Mouse (Mus musculus): ENCODE measurements at regions not wholly inside any gene's neighbourhood (a gene's known extent, or its start where the extent isn't known, plus 50 kb on each side); places are given as distances from the start of the nearest gene placed in this dataset.

DNA sequence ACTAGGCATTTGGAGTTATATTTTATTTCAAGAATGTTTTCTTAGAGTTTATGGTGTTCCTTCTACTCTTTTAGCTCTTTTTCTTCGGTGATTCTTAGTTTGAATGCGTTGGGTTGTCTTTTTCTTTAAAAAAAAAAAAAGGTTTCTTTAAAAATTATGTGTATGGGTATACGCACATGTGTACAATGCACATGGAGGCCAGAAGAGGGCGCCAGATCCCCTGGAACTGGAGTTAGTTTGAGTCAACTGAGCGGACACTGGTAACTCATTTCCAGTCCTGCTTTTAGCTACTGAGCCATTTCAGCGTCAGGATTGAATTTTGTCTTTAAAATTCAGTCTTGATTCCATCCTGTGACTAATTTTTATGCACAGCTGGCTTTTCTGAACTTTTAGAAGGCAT, 124.9 kb upstream of the Cdh5 start:
- DNase-seq, result no peak

DNA sequence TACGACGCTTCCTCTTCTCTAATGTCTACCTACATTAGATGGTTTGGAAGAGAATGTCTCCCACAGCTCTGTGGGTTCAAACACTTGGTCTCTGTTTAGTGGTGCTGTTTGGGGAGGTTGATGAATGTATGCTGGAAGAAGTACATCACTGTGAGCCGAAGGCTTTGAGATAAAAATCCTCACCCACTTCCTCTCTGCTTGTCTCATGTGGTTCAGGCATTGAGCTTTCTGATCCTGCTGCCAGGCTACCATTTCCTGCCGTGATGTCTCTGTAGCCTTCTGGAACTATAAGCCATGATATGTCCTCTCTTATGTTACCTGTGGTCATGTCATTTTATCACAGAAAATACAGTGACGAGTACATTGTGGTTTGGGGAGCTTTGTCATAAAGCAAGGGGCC, 122.5 kb upstream of the Cdh5 start:
- no peak for DNase-seq

DNA sequence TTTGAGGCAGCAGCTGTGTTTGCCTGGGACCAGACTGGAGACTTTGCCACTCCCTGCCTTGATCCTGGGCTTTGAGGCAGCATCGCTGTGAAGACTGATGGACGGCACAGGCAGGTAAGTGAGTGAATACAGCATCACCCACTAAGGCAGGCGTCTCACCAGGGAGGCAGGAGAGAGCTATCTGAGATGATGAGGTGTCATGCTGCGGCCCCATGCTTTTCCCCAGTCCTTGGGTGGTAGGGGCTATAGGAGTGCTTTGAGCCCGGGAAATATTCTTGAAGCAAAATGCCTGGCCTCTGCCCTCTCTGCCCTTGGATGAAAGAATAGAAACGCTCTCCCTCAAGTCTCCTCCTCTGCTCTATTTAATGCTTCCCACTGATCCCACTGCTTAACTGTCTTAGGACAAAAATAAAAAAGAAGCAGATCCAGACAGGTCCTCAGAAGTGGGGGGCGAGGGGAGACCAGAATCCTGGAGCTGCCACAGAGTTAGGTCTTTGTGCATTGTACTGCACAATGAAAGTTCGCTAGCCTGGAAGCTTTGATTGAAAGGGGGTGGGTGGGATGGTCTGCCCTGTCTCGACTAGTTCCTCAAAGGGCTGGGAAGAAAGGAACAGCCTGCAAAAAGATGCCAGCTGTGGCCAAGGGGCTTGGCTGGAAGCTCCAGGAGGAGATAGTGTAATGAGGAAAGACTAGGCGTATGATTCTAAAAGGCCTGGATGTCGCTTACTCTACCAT, 117.4 kb upstream of the Cdh5 start:
- DNase-seq, result no peak

DNA sequence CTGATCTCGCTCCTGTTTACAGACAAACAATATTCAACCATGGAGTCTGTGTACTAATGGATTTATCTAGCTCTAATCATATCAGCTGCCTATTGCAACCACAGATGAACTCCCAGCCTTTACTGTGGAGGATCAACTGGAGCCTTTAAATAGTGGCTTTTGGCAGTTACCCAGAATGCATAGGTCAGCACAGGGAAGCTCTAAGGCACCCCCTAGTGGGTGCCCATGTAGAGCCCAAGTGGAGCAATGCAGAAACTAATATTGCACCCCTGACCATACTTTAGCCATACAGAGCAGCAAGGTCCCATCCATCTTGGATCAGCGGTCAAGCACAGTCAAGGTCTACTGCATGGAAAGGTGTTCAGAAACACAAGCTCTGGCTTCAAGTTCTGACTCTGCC, 115.8 kb upstream of the Cdh5 start:
- DNase-seq, result no peak

DNA sequence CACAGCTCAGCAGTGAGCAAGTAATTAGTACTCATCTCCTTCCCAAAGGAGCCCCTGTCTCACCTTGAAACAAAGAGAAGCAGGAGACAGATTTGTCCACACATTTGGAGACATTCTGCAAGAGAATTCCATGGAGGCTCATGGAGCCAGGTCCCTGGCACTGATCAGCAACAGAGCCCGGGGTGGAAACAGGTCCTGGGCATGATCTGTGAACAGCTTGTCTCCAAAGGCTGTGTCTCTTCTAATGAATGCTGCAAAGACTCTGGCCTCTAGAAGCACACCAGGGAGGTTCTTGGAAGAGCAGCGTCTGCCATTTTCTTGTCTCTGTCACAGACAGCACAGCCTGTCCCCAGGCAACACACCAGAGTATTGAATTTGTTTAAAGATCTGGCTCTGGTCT, 107.5 kb upstream of the Cdh5 start:
- DNase-seq, result no peak

DNA sequence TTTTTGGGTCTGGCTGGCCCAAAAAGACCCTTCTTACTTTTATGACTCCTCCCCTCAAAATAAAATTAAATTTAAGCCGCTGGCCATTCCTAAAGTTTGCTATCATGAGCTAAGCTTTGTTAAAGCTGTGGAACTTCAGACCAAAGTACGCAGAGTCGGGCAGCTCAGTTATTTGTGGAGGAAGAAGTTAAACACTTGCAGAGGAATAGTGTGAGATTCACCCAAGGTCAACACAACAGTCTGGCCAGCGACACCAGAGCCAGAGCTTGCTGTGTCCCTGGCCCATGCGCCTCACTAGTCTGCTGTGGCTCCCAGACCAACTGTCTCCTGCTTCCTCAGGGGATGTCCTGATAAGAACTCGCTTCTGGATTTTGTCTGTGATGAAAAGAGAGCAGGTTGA, 103.3 kb upstream of the Cdh5 start:
- peak; percentile 4 for DNase-seq

DNA sequence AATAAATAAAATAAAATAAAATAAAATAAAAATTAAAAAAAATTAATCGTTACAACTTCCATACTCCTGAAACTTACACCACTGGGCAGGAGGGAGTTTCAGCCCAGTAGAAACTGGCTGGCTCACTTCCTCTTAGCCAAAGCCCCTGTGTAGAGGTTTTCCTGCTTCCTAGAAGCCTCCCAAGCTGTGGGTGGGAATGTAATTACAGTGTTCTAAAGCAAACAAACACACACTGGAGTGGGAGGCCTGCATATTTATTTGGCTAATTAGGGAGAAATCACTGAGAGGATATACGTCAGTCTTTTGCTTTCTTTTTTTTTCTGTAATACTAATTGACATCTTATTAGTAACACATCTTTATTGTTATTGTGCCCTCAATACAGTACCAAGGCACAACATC, 94.2 kb upstream of the Cdh5 start:
- DNase-seq, result no peak

DNA sequence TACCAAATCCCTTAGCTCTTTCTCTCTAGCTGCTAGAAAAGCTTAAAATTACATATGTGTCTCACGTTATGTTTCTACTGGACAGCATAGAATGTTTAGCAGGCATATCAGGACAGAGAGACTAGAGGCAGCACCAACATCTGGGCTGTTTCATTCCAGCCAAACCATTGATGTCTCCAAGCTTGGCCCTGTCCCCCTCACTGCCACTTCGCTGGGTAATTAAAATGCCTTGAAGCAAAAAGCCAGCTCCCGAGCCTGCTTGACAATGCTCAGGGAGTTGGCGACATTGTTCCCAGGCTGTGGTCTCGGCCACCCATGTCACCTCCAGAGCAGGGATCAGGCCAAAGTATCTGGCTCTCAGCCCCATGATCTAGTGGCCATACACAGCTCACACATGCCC, 92.7 kb upstream of the Cdh5 start:
- DNase-seq, result no peak

DNA sequence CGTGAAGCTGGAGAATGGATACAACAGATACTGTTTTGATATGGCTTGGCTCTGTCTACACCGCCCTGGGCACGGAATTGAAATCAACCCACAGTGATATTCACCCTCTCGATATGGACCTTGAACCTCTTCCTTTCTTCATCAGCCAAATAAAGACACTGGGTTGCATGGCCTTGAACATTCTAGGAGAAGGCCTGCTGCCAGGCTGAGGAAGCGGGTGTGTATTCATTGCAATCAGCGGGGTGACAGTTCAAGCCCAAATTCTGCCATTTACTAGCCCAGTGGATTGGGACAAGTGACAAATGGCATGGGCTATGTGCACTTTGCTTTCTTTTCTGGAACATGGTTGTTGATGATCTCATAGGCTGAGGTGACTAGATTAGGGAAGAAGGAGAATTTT, 92.1 kb upstream of the Cdh5 start:
- no peak for DNase-seq

DNA sequence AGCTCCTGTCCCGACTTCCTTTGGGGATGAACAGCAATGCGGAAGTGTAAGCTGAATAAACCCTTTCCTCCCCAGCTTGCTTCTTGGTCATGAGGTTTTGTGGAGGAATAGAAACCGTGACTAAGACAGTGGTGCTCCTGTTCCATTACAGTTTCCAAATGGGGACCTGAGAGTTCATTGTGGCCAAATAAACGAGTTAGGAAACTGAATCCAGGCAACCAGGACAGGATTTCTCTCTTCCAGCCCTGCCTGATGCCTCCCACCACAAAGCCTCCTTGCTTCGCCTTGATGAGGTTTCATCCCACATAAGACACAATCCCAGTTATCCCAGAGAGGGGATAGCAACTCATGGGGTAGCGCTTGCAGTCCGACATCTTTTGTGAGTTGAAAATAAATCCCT, 79.2 kb upstream of the Cdh5 start:
- no peak for DNase-seq

DNA sequence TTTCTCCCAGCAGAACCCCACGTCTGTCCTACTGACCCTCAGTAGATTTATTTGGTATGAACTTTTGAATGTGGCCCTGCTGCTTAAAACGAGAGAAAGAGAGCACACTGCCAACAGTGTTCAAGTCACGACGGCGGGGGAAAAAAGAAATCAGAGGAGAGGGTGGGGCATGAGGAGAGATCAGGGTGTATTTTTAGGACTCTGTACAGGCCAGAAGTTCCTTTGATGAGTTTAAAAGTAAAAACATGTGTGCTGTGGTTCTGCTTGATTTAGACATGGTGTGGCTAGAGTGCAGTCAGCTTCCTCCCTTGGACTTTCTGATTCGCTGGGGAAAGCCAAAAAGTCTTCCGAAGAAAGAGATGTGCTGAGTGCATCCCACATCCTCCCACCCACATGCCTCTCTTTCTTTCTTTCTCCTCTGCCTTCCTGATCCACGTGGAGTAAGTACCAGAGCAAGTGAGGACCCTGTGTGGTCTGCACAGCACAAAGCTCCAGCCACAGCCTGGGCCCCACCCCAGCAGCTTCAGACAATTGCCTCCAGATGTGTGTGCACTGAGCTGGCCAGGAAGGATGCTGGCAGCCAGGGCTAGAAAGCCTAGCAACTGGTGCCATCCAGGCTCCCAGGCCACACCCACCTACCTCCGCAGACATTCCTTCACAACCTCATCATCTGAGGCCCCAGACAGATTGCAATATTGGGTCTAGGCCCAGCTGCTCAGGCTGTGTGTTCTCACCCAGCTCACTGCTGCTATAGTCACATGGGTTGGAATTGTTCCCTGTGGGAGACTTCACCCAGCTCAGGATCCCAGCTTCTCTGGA, 78.5 kb upstream of the Cdh5 start:
- DNase-seq, result no peak

DNA sequence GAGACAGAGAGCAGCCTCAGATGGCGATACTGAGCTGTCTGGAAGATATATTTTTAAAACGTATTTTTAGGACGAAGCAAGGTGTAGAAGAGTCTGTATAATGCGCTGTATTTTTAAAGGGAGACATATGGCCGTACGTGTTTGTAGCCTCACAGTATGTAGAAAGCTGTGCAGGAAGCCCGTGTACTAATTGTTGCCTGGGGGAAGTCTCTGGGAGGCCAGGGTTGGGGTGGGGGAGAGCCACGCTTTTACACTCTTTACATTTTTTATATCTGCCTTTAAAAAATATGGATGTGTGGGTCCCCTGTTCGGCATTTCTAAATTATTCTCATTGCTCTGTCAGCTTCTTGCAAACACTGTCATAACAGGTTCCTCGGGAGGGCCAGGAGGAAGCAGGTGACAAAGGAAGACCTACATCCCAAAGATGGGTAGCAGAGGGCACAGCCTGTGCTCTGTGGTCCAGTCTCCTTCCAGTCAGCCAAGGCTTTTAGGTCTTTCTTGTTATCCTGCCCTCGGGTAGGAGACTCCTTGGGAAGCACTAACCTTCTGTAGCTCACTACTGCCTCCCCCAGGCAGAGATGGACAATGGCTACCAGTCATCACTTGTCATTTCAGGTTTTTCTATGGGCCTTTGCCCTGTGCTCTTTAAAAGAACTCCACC, 74.1 kb upstream of the Cdh5 start:
- no peak for DNase-seq

DNA sequence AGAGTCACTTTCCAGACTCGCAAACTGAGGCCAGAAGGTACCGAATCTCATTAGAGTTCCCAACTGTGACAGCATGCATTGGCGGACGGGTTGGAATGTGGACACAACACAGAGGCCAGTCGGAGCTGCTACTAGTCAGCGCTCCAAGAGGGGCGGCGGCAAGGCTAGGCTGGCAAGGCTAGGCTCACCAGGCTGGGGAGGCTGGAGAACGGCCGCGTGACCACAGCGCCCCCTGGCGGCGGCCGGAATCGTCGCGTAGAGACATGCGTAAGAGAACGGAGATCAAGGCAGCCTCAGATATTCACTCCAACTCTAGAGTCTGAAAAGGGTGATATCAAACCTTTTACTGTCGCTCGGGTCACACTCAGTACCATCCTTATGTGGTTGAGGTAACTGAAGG, 72.8 kb upstream of the Cdh5 start:
- DNase-seq, result peak; percentile 28

DNA sequence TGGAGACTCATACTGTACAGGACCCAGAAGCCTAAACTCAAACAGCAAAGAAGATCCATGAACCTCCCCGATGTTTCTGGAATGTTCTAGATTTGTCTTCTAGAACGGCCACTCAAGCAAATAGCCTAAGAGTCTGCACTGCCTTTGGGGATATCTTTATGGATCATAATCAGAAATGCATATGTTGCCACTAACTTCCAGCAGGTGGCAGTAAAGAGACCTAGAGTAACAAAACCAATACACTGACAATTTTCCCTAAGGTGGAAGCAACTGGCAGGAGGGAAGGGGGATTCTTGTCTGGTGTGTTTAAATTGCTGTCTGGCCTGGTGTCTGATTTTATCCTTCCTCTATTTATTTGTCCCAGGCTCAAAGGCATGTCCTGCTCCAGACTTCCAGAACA, 69.2 kb upstream of the Cdh5 start:
- no peak for DNase-seq

DNA sequence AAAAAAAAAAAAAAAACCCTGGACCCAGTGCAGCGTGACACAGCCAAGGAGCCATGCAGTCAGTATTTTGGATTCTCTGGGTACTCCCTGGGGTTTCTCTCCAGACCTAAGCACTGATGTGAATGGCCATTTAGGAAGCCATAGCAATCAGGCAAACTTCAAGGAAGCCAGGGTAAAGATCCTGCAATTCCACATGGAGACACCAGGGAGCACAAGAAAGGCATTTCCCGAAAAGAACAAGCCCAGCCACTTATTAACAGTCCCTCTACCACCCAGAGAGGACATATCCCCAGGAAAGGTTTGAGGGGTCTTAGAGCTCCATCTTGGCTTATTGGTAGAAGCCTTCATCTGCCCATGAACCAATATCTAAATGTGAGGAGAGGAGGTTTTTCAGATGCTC, 68.3 kb upstream of the Cdh5 start:
- no peak for DNase-seq

DNA sequence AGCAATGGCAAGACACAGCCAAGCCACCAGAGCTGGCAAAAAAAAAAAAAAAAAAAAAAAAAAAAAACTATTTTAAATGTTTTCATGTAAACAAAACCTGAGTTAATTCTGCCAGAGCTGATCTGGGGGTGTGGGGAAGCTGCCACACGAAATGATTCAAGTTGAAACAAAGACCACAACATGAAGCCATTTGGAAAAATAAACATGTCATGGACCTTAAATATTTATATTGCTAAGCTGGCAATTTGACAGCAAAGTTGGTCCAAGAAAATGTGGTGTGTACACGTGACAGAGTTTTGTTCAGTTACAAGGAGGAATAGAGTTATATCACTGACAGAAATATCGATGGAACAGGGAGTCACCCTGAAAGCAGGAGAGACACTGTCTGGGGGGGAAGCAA, 67.1 kb upstream of the Cdh5 start:
- no peak for DNase-seq

DNA sequence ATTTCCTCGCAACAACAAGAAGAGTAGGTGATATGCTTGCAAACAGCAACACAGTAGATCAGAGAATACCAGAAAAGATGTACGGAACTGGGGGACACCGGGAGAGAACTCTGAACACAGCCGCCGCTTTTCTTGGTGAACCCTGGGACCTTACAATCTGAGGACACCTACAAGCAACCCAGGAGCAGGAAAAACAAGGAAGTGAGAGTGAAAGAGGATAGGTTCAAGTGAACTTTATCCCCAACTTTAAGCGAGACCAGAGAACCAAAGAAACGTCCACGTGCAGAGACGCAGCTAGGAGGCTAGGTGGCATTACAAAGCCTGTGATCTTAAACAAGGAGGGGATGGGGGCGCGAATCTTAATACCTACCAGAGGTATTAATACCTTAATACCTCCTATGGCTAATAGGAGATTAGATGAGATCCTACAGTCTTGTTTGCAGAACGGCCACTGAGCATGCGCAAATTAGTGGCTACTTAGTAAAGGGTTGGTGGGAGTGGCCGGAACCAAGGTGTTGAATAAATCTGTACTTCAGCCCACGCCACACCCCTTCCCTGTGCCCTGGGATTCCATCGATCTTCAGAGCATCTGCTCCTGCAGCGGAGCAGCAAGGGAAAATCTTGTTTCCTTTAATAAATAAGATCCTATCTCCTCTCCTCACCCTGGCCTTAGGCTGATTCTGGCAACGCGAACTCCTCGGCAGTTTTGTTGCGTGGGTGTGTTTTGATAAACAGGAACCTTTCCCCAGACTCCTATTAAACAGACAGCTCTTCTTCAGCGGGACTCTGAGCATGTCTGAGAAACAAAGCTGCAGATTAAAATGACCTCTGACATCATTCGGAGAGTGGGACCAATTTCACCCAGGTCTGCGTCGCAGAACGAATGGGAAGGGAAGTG, 64.6 kb upstream of the Cdh5 start:
- DNase-seq, result no peak

DNA sequence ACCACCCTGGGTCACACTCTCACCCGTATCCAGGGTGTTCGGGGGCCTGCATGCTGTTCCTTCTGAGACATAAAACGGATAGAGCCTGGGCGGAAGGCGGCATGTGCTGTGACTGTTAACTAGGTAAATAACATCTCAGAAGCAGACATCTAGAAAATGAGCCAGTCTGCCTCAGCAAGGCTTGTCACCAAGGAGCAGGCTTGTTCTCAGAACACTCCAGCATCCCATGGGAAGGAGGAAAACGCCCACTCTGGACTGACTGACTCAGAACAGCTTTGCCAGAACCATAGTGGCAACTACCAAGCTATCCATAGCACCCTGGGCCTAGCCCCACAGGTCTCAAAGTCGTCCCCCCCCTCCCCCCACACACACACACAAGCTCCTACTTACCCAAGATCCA, 63.8 kb upstream of the Cdh5 start:
- DNase-seq, result no peak

DNA sequence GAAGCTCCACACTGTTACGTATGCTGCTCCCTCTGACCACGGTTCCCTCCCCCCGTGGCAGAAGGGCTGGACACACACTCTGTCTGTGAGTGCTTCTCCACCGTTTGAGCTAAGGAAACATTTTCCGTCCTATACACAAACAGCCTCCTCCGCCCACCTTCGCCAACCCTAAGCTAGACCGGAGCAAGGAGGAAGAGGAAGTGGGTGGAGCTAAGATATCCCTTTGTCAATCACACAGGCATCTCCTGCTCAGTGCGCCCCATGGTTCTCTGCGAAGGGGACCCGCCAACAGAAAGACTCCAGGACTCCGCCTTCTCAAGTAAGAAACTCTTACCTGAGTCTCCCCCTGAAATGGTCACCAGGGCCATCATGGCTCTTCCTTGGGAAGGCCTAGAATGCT, 61.9 kb upstream of the Cdh5 start:
- no peak for DNase-seq

DNA sequence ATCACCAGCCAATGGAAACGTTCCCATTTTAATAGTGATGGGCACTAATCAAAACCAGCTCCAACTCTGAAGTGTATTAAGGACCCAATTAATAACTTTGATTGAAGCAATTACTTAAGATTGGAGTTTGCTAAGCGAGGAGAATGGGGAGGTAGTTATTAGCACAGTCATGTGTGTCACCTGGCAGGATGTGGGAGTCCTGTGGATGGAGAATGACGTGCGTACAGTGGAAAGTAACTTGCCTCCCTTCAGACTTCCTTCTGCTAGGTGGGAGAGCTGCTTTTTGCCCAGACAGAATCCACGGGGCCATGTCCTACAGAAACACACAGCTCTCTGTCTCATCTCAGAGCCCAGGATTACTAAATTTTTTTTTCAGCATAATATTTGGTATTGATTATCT, 59.9 kb upstream of the Cdh5 start:
- DNase-seq, result no peak

DNA sequence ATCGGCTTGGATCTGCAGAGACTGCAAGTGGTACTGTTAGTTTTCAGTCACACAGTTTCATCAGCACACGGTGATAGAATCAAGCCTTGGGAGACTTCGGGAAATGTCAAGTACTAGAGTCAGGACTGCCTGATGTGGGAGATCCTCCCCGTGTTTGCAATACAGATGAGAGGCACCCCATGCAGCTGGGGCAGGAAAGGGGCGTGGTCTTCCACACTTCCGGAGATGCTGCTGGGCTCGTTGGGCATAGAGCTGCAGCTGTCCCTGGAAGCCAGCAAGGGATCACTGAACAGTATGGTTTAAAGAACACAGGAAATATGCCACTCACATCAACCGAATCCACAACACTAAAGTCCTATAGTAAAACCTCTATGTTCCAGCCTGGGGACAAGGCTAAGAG, 59.0 kb upstream of the Cdh5 start:
- no peak for DNase-seq

DNA sequence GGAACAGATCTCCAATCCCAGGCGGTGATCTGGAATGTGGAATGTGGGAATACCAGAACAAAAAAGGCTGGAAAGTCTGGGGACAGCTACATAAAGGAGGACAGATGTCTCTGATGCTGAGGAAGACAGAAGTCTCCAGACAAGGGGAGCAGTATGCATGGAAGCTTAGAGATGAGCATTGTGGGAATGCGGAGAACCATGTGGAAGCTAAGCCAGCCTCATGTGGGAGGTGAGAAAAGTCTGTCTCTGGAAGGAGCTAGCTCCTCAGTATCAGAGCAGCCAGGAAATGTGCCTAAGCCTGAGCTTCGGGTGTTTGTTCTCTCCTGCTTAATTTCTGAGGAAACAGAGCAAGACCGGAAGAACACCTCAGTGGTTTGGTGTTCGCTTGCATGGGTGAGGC, 53.4 kb upstream of the Cdh5 start:
- no peak for DNase-seq

DNA sequence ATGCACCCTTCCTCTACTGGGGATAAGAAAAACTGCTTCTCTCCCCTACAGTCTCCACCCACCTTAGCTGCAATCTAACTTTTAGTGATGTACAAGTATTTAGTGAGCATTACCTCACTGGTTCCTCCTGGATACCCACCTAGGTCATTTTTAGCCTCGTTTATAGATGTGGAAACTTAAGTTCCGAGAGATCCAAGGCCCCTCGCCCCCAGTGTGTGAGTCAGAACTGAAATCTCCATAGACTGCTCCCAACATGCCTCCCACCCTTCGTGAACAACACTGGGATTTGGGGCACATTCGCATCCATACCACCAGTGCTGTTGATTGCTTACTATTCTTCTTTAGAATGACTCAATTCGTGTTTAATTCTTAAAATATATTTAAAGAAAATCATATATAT, 52.2 kb upstream of the Cdh5 start:
- DNase-seq, result no peak

Measured in cerebellum, adult 9-10 months (tissue).